Mouse (Mus musculus): Measurements from ENCODE around the gene Auts2. TPM values are rescaled to one million over a fixed set of nuclear protein-coding genes. Genes with fewer than 3 reads are reported as not detected.
A peak's percentile ranks its signal among the peaks of the same experiment; 100 is the strongest.

The Auts2 gene
- polyA plus RNA-seq, 1 experiment from 2014 or later: 97.2 TPM

DNA sequence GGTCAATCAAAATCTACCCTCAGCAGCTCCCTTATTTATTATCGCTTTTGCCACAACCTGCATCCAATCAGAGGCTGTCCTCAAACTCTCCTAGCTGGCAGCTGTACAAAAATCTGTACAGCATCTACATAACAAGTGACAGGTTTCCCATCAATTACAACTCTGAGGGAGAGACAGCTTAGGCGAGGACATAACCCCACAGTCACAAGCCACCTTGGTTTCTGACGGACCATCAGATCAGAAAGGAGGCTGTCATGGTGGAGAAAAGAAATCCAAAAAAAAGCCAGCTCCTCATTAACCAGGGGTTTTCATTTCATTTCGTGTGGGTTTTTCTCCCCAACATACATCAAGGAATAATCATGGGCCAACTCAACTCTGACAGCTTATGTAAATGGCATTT is 210.6 kb downstream of the Auts2 start:
- Histone ChIP-seq H3K27ac (ENCODE audit: low read length) (no peak overlapping the region), H3K4me1 (replicated peaks; ENCODE audit: control insufficient read depth, insufficient read depth, low read length) (peaks cover 52% of the 10 kb centered on the region), H3K9ac (replicated peaks; ENCODE audit: low read depth, low read length) (no peak overlapping the region), H3K36me3 (ENCODE audit: control insufficient read depth, insufficient read depth) (no peaks in the 10 kb centered on the region), H3K4me3 (replicated peaks; ENCODE audit: low read length) (no peak overlapping the region), H3K4me2 (ENCODE audit: low read length) (no peak overlapping the region), H3K27me3 (replicated peaks; ENCODE audit: control insufficient read depth, insufficient read depth, low read length) (no peaks in the 10 kb centered on the region), H3K9me3 (ENCODE audit: control insufficient read depth, low read length) (no peaks in the 10 kb centered on the region)
- no peak; the same call in 1 of the 2 replicates for ATAC-seq
- WGBS: 15% methylated on average over 4 of the region's 4 CpGs

GRCm38 (mm10) chr5:132329171-132329936 is 213.8 kb downstream of the Auts2 start:
- no peak for ATAC-seq
- Histone ChIP-seq H3K36me3 (ENCODE audit: control insufficient read depth, insufficient read depth) (no peaks in the 10 kb centered on the region), H3K27ac (ENCODE audit: low read length) (no peak overlapping the region), H3K4me1 (replicated peaks; ENCODE audit: control insufficient read depth, insufficient read depth, low read length) (peaks cover 35% of the 10 kb centered on the region), H3K27me3 (replicated peaks; ENCODE audit: control insufficient read depth, insufficient read depth, low read length) (no peaks in the 10 kb centered on the region), H3K4me2 (ENCODE audit: low read length) (no peak overlapping the region), H3K9ac (replicated peaks; ENCODE audit: low read depth, low read length) (no peak overlapping the region), H3K4me3 (replicated peaks; ENCODE audit: low read length) (no peak overlapping the region), H3K9me3 (ENCODE audit: control insufficient read depth, low read length) (no peaks in the 10 kb centered on the region)
- WGBS: 50% methylated on average over 3 of the region's 3 CpGs

DNA sequence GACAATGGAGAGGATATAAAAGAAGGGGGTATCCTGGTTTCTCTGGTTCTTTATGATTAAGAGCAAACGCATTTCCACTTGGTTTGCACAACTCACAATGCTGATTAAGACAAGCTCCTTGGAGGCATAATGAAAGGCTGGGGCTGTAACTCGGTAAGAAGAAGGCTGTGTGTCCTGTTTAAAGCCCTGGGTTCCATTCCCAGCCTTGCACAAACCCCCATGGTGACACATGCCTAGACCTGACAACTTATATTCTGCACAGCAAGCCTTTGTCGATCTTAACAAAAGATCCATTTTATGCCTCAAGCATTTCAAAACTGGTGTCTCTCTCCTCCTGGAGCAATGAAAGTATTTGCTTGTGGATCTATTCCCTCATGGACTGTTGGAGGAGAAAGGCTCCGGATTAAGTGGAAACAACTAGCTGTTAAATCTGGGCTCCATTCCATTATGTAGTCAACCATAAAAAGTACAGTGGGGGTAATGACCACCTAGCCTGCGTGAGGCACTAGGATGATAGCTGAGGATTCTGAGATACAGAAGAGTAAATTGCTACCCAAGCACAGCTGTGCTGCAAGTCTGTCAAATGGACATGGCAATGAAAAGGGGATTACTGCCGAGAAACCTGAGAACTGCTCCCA is 218.8 kb downstream of the Auts2 start:
- H3K4me1 ChIP-seq (replicated peaks; ENCODE audit: control insufficient read depth, insufficient read depth, low read length): peaks cover 29% of the 10 kb centered on the region
- no peak overlapping the region for H3K4me3 ChIP-seq (replicated peaks; ENCODE audit: low read length)
- H3K9me3 ChIP-seq (ENCODE audit: control insufficient read depth, low read length): no peaks in the 10 kb centered on the region
- no peaks in the 10 kb centered on the region for H3K27me3 ChIP-seq (replicated peaks; ENCODE audit: control insufficient read depth, insufficient read depth, low read length)
- no peak overlapping the region for H3K9ac ChIP-seq (replicated peaks; ENCODE audit: low read depth, low read length)
- peak overlapping the region; percentile 55; the same call in 1 of the 2 replicates for H3K27ac ChIP-seq (ENCODE audit: low read length)
- H3K36me3 ChIP-seq (ENCODE audit: control insufficient read depth, insufficient read depth): no peaks in the 10 kb centered on the region
- 9% methylated on average over 6 of the region's 6 CpGs for WGBS
- peak; percentile 60; the same call in 1 of the 2 replicates for ATAC-seq
- no peak overlapping the region for H3K4me2 ChIP-seq (ENCODE audit: low read length)

GRCm38 (mm10) chr5:132323608-132324007 is 219.5 kb downstream of the Auts2 start:
- no peaks in the 10 kb centered on the region for H3K36me3 ChIP-seq (ENCODE audit: control insufficient read depth, insufficient read depth)
- no peak overlapping the region for H3K9ac ChIP-seq (replicated peaks; ENCODE audit: low read depth, low read length)
- peak; percentile 66 for ATAC-seq
- 13% methylated on average over 4 of the region's 4 CpGs for WGBS
- no peaks in the 10 kb centered on the region for H3K27me3 ChIP-seq (replicated peaks; ENCODE audit: control insufficient read depth, insufficient read depth, low read length)
- no peak overlapping the region; the same call in 1 of the 2 replicates for H3K27ac ChIP-seq (ENCODE audit: low read length)
- H3K4me3 ChIP-seq (replicated peaks; ENCODE audit: low read length): no peak overlapping the region
- no peak overlapping the region for H3K4me2 ChIP-seq (ENCODE audit: low read length)
- H3K4me1 ChIP-seq (replicated peaks; ENCODE audit: control insufficient read depth, insufficient read depth, low read length): peaks cover 33% of the 10 kb centered on the region
- H3K9me3 ChIP-seq (ENCODE audit: control insufficient read depth, low read length): no peaks in the 10 kb centered on the region

GRCm38 (mm10) chr5:132322971-132323370 is 220.2 kb downstream of the Auts2 start:
- Histone ChIP-seq H3K27me3 (replicated peaks; ENCODE audit: control insufficient read depth, insufficient read depth, low read length) (no peaks in the 10 kb centered on the region), H3K4me3 (replicated peaks; ENCODE audit: low read length) (no peak overlapping the region), H3K36me3 (ENCODE audit: control insufficient read depth, insufficient read depth) (no peaks in the 10 kb centered on the region), H3K9ac (replicated peaks; ENCODE audit: low read depth, low read length) (no peak overlapping the region), H3K4me2 (ENCODE audit: low read length) (no peak overlapping the region), H3K9me3 (ENCODE audit: control insufficient read depth, low read length) (no peaks in the 10 kb centered on the region), H3K4me1 (replicated peaks; ENCODE audit: control insufficient read depth, insufficient read depth, low read length) (peaks cover 38% of the 10 kb centered on the region), H3K27ac (ENCODE audit: low read length) (no peak overlapping the region)
- ATAC-seq: no peak
- WGBS: 48% methylated on average over 4 of the region's 4 CpGs

DNA sequence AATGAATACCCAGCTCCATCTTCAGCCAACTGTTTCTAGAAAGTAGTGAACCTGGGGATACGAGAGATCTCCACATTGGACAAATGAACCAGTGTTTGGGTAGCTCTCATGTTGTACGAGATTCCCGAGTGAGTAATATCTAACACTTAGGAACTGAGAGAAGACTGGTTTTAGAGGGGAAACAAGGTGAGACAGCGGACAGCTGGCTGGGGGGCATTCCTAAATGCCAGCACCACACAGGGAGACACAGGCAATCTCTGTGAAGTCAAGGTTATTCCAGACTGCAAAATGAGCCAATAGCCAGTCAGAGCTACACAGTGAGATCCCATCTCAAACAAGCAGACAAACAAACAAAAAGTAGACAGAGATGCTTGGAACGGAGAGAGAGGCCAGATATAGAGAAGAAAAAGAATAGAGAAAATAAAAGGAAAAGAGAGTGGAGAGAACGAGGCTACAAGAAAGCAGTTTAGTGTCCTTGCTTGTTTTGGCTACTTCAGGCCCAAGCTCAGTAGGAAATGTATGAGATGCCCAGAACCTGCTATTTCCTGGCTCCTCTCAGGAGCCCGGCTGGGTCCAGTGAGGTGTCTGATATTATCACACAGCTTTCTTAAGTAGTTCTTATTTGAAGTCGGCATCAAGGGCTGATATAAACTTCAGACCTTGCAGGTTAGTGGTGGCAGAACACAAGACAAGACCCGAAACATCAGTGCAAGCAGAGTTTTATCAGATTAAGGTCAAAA is 224.9 kb downstream of the Auts2 start:
- ATAC-seq: no peak
- H3K27ac ChIP-seq (ENCODE audit: low read length): no peak overlapping the region
- H3K4me1 ChIP-seq (replicated peaks; ENCODE audit: control insufficient read depth, insufficient read depth, low read length): peaks cover 23% of the 10 kb centered on the region
- H3K9me3 ChIP-seq (ENCODE audit: control insufficient read depth, low read length): no peaks in the 10 kb centered on the region
- WGBS: 80% methylated on average over 9 of the region's 9 CpGs
- no peak overlapping the region for H3K4me3 ChIP-seq (replicated peaks; ENCODE audit: low read length)
- no peaks in the 10 kb centered on the region for H3K36me3 ChIP-seq (ENCODE audit: control insufficient read depth, insufficient read depth)
- H3K9ac ChIP-seq (replicated peaks; ENCODE audit: low read depth, low read length): no peak overlapping the region
- H3K27me3 ChIP-seq (replicated peaks; ENCODE audit: control insufficient read depth, insufficient read depth, low read length): no peaks in the 10 kb centered on the region
- H3K4me2 ChIP-seq (ENCODE audit: low read length): no peak overlapping the region

DNA sequence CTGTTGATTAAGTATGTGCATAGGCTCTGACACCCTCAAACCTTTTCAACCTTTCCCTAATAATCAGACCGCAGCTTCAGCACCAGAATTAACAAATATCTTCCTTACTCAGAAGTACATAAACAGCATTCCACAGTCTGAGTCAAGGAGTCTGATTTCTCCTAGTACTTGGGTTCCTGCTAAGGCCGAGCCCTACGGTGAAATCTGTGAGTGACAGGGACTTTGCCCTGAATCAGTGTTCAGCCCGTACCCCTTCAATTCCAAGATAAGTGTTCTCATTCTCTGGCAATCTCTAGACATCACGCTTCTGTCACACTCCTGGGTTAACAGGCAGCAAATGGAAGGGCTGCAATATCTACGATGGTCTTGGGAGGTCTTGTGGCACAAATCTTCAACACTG is 226.2 kb downstream of the Auts2 start:
- Histone ChIP-seq H3K36me3 (ENCODE audit: control insufficient read depth, insufficient read depth) (no peaks in the 10 kb centered on the region), H3K4me3 (replicated peaks; ENCODE audit: low read length) (no peak overlapping the region), H3K4me2 (ENCODE audit: low read length) (no peak overlapping the region), H3K27me3 (replicated peaks; ENCODE audit: control insufficient read depth, insufficient read depth, low read length) (no peaks in the 10 kb centered on the region), H3K9me3 (ENCODE audit: control insufficient read depth, low read length) (no peaks in the 10 kb centered on the region), H3K4me1 (replicated peaks; ENCODE audit: control insufficient read depth, insufficient read depth, low read length) (peaks cover 16% of the 10 kb centered on the region; the same call in 1 of the 2 replicates), H3K27ac (ENCODE audit: low read length) (no peak overlapping the region), H3K9ac (replicated peaks; ENCODE audit: low read depth, low read length) (no peak overlapping the region)
- 40% methylated on average over 6 of the region's 6 CpGs for whole genome bisulfite sequencing
- ATAC-seq: no peak

- Histone ChIP-seq H3K4me1 (replicated peaks; ENCODE audit: control insufficient read depth, insufficient read depth, low read length) (peaks cover 14% of the 10 kb centered on the region; the same call in 1 of the 2 replicates), H3K4me3 (replicated peaks; ENCODE audit: low read length) (no peak overlapping the region), H3K27me3 (replicated peaks; ENCODE audit: control insufficient read depth, insufficient read depth, low read length) (no peaks in the 10 kb centered on the region), H3K9ac (replicated peaks; ENCODE audit: low read depth, low read length) (no peak overlapping the region), H3K27ac (ENCODE audit: low read length) (no peak overlapping the region), H3K4me2 (ENCODE audit: low read length) (no peak overlapping the region), H3K36me3 (ENCODE audit: control insufficient read depth, insufficient read depth) (no peaks in the 10 kb centered on the region), H3K9me3 (ENCODE audit: control insufficient read depth, low read length) (no peaks in the 10 kb centered on the region)
- 25% methylated on average over 5 of the region's 5 CpGs for WGBS
- no peak for ATAC-seq
Measured at GRCm38 (mm10) chr5:132314300-132314699, 228.8 kb downstream of the Auts2 start.

DNA sequence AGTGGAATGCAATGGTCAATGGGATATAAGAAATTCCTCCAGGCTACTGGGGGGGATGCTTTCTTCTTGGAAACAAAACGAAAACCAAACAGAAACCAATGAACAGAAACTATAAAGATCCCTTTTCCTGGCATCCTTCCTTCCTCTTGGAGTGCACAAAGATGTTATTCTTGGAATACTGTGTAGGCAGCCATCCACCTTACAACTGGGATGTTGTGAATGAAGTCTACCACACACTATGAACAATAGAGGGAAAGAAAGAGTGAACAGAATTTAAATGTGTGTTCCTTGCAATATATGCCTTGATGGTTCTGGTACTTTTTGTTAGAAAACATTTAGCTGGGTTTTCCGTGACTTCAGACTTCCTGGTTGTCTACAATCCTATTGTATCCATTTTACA is 236.1 kb downstream of the Auts2 start:
- peaks cover 25% of the 10 kb centered on the region for H3K4me1 ChIP-seq (replicated peaks; ENCODE audit: control insufficient read depth, insufficient read depth, low read length)
- no peaks in the 10 kb centered on the region for H3K9me3 ChIP-seq (ENCODE audit: control insufficient read depth, low read length)
- H3K4me3 ChIP-seq (replicated peaks; ENCODE audit: low read length): no peak overlapping the region
- ATAC-seq: no peak
- H3K27me3 ChIP-seq (replicated peaks; ENCODE audit: control insufficient read depth, insufficient read depth, low read length): no peaks in the 10 kb centered on the region
- no peak overlapping the region for H3K27ac ChIP-seq (ENCODE audit: low read length)
- 50% methylated on average over 2 of the region's 2 CpGs for WGBS
- no peak overlapping the region for H3K4me2 ChIP-seq (ENCODE audit: low read length)
- no peak overlapping the region for H3K9ac ChIP-seq (replicated peaks; ENCODE audit: low read depth, low read length)
- no peaks in the 10 kb centered on the region for H3K36me3 ChIP-seq (ENCODE audit: control insufficient read depth, insufficient read depth)
